Mouse (Mus musculus): Measurements from ENCODE around the gene C1ql3.

DNA sequence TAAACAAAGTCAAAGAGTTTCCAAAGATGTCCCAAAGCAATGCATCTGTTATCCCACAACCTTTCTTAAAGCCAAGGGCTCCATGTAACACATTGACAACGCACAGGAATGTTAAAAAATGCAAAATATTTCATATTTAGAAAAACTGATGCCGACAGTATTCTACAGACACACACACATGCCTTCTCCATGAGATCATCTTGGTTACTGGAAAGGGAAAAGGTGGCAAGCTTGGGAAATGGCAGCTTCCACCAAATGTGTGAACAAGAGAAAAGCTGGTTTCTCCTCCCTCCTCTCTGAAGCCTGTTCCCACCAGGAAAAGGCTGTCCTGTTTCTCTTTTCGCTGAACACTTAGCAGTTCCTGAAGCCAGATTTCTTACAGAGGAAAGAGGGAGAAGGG lies 27.2 kb upstream of the C1ql3 start:
- TF ChIP-seq CTCF (IDR thresholded peaks at IDR 0.05; ENCODE audit: insufficient read depth, low read depth, low read length): no peak
- TF ChIP-seq POLR2A (IDR thresholded peaks at IDR 0.05; ENCODE audit: insufficient read depth, low read depth, low read length): no peak
